Mouse (Mus musculus) stomach, embryonic 14.5 days (tissue): ENCODE results near the gene Efcab11. TPM values are rescaled to one million over a fixed set of nuclear protein-coding genes. Genes with fewer than 3 reads are reported as not detected.

Experiments used
- ATAC-seq: fragments of 200-750 bp; cut with Nextera tagmentation; 2 replicates; pipeline ENCODE4 v1.8.0; 2017; ENCODE audit warnings: low read depth, moderate TSS enrichment; ENCODE audit not compliant: insufficient number of reproducible peaks, insufficient read depth, low FRiP score
- H3K27ac ChIP-seq: fragments of 300-500 bp; sonication (generic); 2 replicates; pipeline ENCODE4 v1.5.1; 2014; ENCODE audit warnings: mild to moderate bottlenecking, low read length, moderate library complexity, mixed read lengths
- H3K27me3 ChIP-seq: fragments of 300-500 bp; sonication (generic); 2 replicates; pipeline ENCODE4 v1.6.1; 2014; ENCODE audit warnings: low read length, control low read depth, mixed read lengths; ENCODE audit not compliant: control insufficient read depth, insufficient read depth
- H3K36me3 ChIP-seq: fragments of 300-500 bp; sonication (generic); 2 replicates; pipeline ENCODE4 v1.6.1; 2014; ENCODE audit warnings: mild to moderate bottlenecking, control low read depth, low read length, moderate library complexity, mixed read lengths; ENCODE audit not compliant: control insufficient read depth, insufficient read depth
- H3K4me1 ChIP-seq: fragments of 300-500 bp; sonication (generic); 2 replicates; pipeline ENCODE4 v1.6.1; 2014; ENCODE audit warnings: low read length, control low read depth, mixed read lengths; ENCODE audit not compliant: control insufficient read depth, insufficient read depth
- H3K4me2 ChIP-seq: fragments of 300-500 bp; sonication (generic); replicated peaks from 2 replicates; pipeline ENCODE4 v1.6.1; 2014; ENCODE audit warnings: low read depth, low read length, control low read depth
- H3K4me3 ChIP-seq: fragments of 300-500 bp; sonication (generic); 2 replicates; pipeline ENCODE4 v1.5.1; 2014; ENCODE audit warnings: low read depth, low read length, control low read depth
- H3K9ac ChIP-seq: fragments of 300-500 bp; sonication (generic); replicated peaks from 2 replicates; pipeline ENCODE4 v1.6.1; 2014; ENCODE audit warnings: low read depth, mild to moderate bottlenecking, control low read depth, low read length, moderate library complexity, mixed read lengths
- H3K9me3 ChIP-seq: fragments of 300-500 bp; sonication (generic); 2 replicates; pipeline ENCODE4 v1.6.1; 2016; ENCODE audit warnings: low read depth, low read length, control low read depth; ENCODE audit not compliant: control insufficient read depth
- WGBS: fragments of 180-500 bp; shearing (Covaris S2); extraction: QIAGEN DNeasy Blood & Tissue Kit; methylation state at CpG from one replicate; pipeline ENCODE4 v1.1.7; 2014; 5-methylcytosine and 5-hydroxymethylcytosine counted together
- polyA plus RNA-seq: library from polyadenylated mRNA; unstranded; fragments of >200 nt; fragmentation: Nextera tagmentation; extraction: Ambion mirVana; gene quantifications from 2 replicates; pipeline ENCODE4 v1.2.1, GENCODE M21; 2014

Gene Efcab11
- polyA plus RNA-seq, 1 experiment from 2014 or later: 14.7 TPM

DNA sequence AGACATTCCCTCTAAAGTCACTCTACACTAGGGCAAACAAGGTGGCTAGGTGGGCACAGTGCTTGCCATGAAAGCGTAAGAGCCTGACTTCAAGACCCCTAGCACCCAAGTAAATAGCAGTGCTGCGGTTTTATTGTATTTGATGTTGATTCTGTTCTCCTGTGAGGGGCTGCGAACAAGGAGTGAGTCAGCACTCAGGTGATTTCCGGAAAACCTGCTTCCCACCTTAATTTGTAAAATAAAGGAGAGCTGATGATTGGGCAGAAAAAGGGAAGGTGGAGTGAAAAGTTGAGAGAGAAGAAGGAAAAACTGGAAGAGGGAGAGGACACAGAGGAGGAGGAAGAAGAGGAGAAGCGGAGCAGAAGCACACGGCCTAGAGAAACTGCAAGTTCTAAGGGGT, 118.3 kb downstream of the Efcab11 start:
- Histone ChIP-seq H3K9ac (no peak overlapping the region), H3K36me3 (no peaks in the 10 kb centered on the region), H3K4me3 (no peak overlapping the region), H3K9me3 (no peaks in the 10 kb centered on the region), H3K27me3 (no peaks in the 10 kb centered on the region), H3K4me2 (no peak overlapping the region), H3K4me1 (no peaks in the 10 kb centered on the region), H3K27ac (no peak overlapping the region)
- WGBS: 81% methylated on average over 6 of the region's 6 CpGs
- no peak for ATAC-seq

DNA sequence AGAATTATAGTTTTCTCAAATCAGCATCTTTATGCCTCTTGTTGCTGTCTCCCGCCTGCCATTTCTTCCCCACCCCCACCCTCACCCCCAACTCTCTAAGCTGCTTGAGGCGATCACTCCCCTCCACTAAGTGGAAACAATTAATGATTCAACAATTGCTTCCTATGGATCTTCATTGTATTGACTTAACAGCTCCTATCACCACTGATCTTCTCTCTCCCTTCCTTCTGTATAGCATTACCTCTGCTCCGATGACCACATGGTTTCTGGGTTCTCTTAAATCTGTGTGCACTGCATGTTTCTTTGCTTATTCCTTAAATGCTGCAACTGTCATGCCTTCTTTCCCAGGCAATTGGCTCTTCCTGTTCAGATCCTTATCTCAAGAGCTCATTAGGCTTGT, 120.2 kb downstream of the Efcab11 start:
- Histone ChIP-seq H3K36me3 (no peaks in the 10 kb centered on the region), H3K9me3 (no peaks in the 10 kb centered on the region), H3K4me2 (no peak overlapping the region), H3K9ac (no peak overlapping the region), H3K27me3 (no peaks in the 10 kb centered on the region), H3K4me1 (no peaks in the 10 kb centered on the region), H3K4me3 (no peak overlapping the region), H3K27ac (no peak overlapping the region)
- no peak for ATAC-seq
- 86% methylated on average over 3 of the region's 3 CpGs for WGBS

DNA sequence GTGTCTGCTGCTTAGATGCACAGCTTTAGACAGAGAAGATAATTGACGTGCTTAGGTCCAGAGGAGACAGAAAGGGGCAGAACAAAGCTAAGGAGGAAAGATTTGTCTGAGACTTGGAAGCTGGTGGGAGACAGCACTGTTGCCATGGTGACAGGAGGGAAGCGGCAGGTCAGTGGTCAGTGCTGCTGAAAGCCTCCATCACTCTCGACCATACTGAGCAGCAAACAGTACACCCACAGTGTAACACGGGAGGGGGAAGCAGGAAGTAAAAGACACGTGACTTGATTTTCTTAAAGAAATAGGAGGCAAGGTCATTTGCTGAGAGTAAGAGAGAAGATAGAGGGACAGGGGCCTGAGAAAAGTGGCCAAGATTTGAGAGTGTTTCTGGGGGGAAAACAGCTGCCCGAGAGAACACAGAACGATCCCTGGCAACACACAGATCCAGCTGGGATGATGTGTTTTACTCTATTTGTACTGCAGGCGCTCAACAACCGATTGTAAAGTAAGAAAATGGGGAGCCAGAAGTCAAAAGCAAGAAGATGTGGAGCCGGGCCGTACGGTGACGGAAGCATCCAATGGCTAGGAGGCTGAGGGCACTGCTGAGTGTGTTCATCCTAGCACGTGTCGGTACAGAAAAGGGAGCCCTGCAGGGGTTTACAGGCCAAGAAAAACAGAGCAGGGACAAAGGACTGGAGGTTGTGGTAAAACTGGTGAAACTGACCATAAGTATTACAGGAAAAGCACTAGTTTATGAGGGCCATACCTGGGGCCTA, 126.3 kb downstream of the Efcab11 start:
- H3K4me3 ChIP-seq: no peak overlapping the region
- no peaks in the 10 kb centered on the region for H3K36me3 ChIP-seq
- no peaks in the 10 kb centered on the region for H3K27me3 ChIP-seq
- no peak overlapping the region for H3K9ac ChIP-seq
- 60% methylated on average over 15 of the region's 15 CpGs for WGBS
- H3K27ac ChIP-seq: no peak overlapping the region
- no peaks in the 10 kb centered on the region for H3K9me3 ChIP-seq
- ATAC-seq: no peak
- H3K4me1 ChIP-seq: peaks cover 14% of the 10 kb centered on the region
- H3K4me2 ChIP-seq: peak overlapping the region; percentile 19; the same call in 1 of the 2 replicates

DNA sequence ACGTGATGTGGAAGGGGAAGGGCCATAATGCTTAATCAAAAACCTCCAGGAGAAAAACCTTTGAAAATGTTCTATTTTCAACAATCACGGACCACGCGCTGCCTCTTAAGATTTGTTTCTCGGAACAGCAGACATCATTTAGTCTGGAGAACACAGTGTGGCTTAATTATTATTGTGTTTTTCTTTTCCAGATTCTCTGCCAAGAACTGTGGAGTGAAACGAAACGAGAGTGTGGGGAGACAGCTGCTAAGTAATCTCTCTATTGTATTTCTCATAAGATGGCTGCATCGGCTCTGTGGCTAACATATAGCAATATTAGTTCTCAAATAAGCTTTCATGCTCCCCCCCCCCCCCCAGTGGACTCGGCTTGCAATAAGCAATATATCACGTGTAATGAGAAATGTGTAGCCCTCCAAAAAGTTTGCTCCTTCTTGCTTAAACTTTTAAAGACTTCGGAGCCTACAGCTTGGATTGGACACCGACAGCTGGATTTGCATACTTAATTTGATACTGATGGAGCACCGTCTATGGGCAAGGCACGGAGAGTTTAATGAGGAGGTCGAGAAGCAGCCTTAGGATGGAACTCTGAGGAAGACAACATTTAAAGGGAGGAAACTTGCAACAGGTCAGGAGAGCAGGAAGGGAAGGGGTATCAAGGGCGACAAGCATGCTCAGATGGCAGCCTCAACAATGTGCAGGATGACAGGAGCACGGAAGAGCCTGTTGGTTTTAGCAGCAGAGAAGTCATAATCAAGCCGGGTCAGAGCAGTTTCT, 127.1 kb downstream of the Efcab11 start:
- no peaks in the 10 kb centered on the region for H3K36me3 ChIP-seq
- no peak overlapping the region for H3K4me3 ChIP-seq
- no peak overlapping the region for H3K27ac ChIP-seq
- peaks cover 16% of the 10 kb centered on the region for H3K4me1 ChIP-seq
- WGBS: 47% methylated on average over 18 of the region's 18 CpGs
- H3K9me3 ChIP-seq: no peaks in the 10 kb centered on the region
- no peaks in the 10 kb centered on the region for H3K27me3 ChIP-seq
- no peak for ATAC-seq
- peak overlapping the region; percentile 19; the same call in 1 of the 2 replicates for H3K4me2 ChIP-seq
- no peak overlapping the region for H3K9ac ChIP-seq

DNA sequence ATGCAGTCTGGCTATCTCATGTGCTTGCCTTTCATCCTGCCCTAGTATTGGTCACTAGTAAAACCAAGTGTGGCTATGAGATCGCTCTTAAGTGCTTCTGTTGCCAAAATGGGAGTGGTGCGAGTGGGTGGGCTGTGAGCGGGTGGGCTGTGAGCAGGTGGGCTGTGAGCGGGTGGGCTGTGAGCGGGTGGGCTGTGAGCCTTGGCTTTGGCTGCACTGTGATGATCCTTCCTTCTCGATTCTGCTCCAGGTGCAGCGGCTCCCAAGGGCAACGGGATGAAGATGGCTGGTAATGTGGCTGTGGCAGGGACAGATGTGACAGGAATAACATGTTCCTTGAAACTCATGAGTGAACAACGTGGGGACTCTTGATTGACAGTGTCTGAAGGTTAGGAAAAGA, 128.0 kb downstream of the Efcab11 start:
- ATAC-seq: no peak
- no peaks in the 10 kb centered on the region for H3K9me3 ChIP-seq
- H3K27ac ChIP-seq: no peak overlapping the region
- WGBS: 88% methylated on average over 9 of the region's 9 CpGs
- peaks cover 16% of the 10 kb centered on the region for H3K4me1 ChIP-seq
- H3K9ac ChIP-seq: no peak overlapping the region
- H3K4me3 ChIP-seq: no peak overlapping the region
- no peak overlapping the region for H3K4me2 ChIP-seq
- H3K36me3 ChIP-seq: no peaks in the 10 kb centered on the region
- no peaks in the 10 kb centered on the region for H3K27me3 ChIP-seq

DNA sequence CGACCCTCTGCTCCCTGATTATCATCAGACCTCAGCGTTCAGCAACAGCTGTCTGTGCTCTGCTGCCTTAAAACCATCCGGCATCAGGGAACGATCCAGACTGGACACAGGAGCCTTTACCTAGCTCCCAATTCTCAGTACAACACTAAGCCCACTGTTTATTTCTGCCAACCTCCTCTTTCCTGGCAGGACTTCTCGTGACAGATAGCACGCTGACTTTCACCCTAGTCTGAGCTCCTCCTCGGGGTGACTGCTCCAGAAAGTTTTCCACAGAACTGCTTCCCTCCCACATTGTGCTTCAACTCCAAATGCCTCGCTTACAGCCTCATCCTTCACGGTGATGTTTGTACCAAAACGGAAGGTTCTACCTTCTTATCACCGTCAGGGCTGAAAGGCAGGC, 131.3 kb downstream of the Efcab11 start:
- WGBS: 31% methylated on average over 11 of the region's 11 CpGs
- Histone ChIP-seq H3K4me1 (peaks cover 16% of the 10 kb centered on the region), H3K9ac (no peak overlapping the region), H3K4me2 (no peak overlapping the region), H3K36me3 (no peaks in the 10 kb centered on the region), H3K27me3 (no peaks in the 10 kb centered on the region), H3K27ac (no peak overlapping the region), H3K4me3 (no peak overlapping the region), H3K9me3 (no peaks in the 10 kb centered on the region)
- ATAC-seq: no peak

DNA sequence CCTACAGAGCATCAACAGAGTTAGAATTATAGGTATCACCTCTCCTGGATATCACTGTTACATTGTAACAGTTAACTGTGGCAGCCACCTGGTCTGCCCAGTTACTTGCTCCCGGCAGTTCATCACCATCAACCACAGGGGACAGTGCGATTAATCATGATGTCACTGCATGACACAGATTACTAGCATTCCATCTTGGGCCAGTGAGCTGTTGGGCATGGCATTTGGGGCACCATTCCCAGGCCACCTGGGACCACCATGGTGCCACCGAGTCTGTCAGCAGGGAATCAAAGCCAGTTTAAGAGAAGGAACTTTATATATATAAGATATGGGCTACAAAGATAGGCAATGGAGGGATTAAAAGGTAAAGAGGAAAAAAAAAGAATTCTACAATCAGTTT, 134.8 kb downstream of the Efcab11 start:
- H3K9ac ChIP-seq: no peak overlapping the region
- WGBS: 67% methylated on average over 3 of the region's 3 CpGs
- H3K4me2 ChIP-seq: no peak overlapping the region
- H3K27me3 ChIP-seq: no peaks in the 10 kb centered on the region
- ATAC-seq: no peak
- H3K4me3 ChIP-seq: no peak overlapping the region
- no peaks in the 10 kb centered on the region for H3K36me3 ChIP-seq
- H3K9me3 ChIP-seq: no peaks in the 10 kb centered on the region
- peaks cover 5% of the 10 kb centered on the region for H3K4me1 ChIP-seq
- no peak overlapping the region for H3K27ac ChIP-seq

DNA sequence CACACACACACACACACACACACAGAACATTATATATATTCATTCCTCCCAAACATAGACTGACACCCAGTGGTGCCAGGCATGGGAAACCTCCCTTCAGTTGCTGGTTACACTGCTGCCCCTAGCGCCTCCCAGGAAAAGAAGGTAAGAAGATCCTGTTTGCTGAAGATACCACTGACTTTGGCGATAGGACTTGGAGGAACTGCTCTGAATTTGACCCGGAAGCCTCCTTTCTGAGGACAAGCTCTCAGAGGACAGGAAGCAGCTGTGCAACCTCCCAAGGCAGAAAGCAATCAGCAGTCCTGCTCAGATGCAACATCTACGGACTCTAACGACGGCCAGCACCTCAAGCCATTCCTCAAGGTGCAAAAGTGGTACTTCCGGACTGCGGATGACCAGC, 142.6 kb downstream of the Efcab11 start:
- no peaks in the 10 kb centered on the region for H3K36me3 ChIP-seq
- no peak for ATAC-seq
- no peaks in the 10 kb centered on the region for H3K27me3 ChIP-seq
- no peak overlapping the region for H3K4me3 ChIP-seq
- no peaks in the 10 kb centered on the region; the same call in 1 of the 2 replicates for H3K4me1 ChIP-seq
- no peaks in the 10 kb centered on the region for H3K9me3 ChIP-seq
- H3K4me2 ChIP-seq: no peak overlapping the region
- H3K27ac ChIP-seq: no peak overlapping the region
- H3K9ac ChIP-seq: no peak overlapping the region
- 65% methylated on average over 8 of the region's 8 CpGs for WGBS
